Mouse (Mus musculus): ENCODE results near the gene Duxbl1. TPM values are rescaled to one million over a fixed set of nuclear protein-coding genes. Genes with fewer than 3 reads are reported as not detected.
"Not testable (repeated sequence)": the region's sequence is repeated elsewhere in the genome, so short reads cannot be mapped to it uniquely, and the experiment has no call there.

The Duxbl1 gene
- polyA plus RNA-seq (2015; fragmentation: Nextera tagmentation; extraction: Ambion mirVana), result 6.3 and 7.7 TPM in 2 replicates

- Histone ChIP-seq H3K4me3 (replicated peaks) (peak within 1 kb of the TSS; percentile 26), H3K9ac (replicated peaks) (0 out of 2 replicates have a peak within 1 kb of the TSS, but pooled peaks have one; percentile 44), H3K4me2 (replicated peaks) (peak within 1 kb of the TSS; percentile 45), H3K27ac (peak within 1 kb of the TSS; percentile 94)
- not testable (repeated sequence) for H3K9me3 ChIP-seq; H3K36me3 ChIP-seq; H3K4me1 ChIP-seq (replicated peaks); H3K27me3 ChIP-seq
- no CpG with 5 or more reads among the region's 25 CpGs for WGBS
- ATAC-seq, result peak; percentile 92
Observed at GRCm38 (mm10) chr14:25978371-25979241, at the start of gene Duxbl1. TSS of gene Duxbl1 (plus strand) at chr14:25978577.

- H3K4me1 ChIP-seq (replicated peaks); H3K36me3 ChIP-seq; H3K9ac ChIP-seq (replicated peaks); H3K4me3 ChIP-seq (replicated peaks); H3K27ac ChIP-seq; H3K4me2 ChIP-seq (replicated peaks); H3K9me3 ChIP-seq; H3K27me3 ChIP-seq; ATAC-seq: not testable (repeated sequence)
- WGBS, result no CpG with 5 or more reads among the region's 5 CpGs
Observed at GRCm38 (mm10) chr14:25936867-25937630, 41.3 kb upstream of the Duxbl1 start.

GRCm38 (mm10) chr14:25938004-25938403 lies 40.4 kb upstream of the Duxbl1 start, which contains the start of gene Cphx1:
TSS of gene Cphx1 (plus strand) at chr14:25938304.
- not testable (repeated sequence) for H3K27ac ChIP-seq; H3K9me3 ChIP-seq; H3K36me3 ChIP-seq; H3K9ac ChIP-seq (replicated peaks); H3K4me2 ChIP-seq (replicated peaks); ATAC-seq; H3K4me1 ChIP-seq (replicated peaks); H3K4me3 ChIP-seq (replicated peaks); H3K27me3 ChIP-seq
- no CpG with 5 or more reads among the region's 8 CpGs for WGBS

GRCm38 (mm10) chr14:25957861-25958260 lies 20.5 kb upstream of the Duxbl1 start:
- H3K36me3 ChIP-seq; H3K27me3 ChIP-seq; ATAC-seq; H3K9me3 ChIP-seq; H3K4me2 ChIP-seq (replicated peaks); H3K4me1 ChIP-seq (replicated peaks); H3K27ac ChIP-seq; H3K4me3 ChIP-seq (replicated peaks); H3K9ac ChIP-seq (replicated peaks): not testable (repeated sequence)
- no CpG with 5 or more reads among the region's 3 CpGs for WGBS

GRCm38 (mm10) chr14:25979242-25979941 lies 1.0 kb downstream of the Duxbl1 start:
- H3K4me2 ChIP-seq (replicated peaks), result peak overlapping the region; percentile 45
- peak overlapping the region; percentile 94 for H3K27ac ChIP-seq
- H3K4me1 ChIP-seq (replicated peaks); H3K36me3 ChIP-seq; H3K9me3 ChIP-seq; H3K27me3 ChIP-seq: not testable (repeated sequence)
- H3K9ac ChIP-seq (replicated peaks), result 0 out of 2 replicates have a peak overlapping the region, but pooled peaks have one; percentile 44
- H3K4me3 ChIP-seq (replicated peaks), result peak overlapping the region; percentile 26
- peak; percentile 90 for ATAC-seq
- 0% methylated on average over 6 of the region's 13 CpGs for WGBS

GRCm38 (mm10) chr14:25981880-25982279 lies 3.5 kb downstream of the Duxbl1 start:
- H3K4me3 ChIP-seq (replicated peaks); H3K9ac ChIP-seq (replicated peaks); H3K27me3 ChIP-seq; ATAC-seq; H3K36me3 ChIP-seq; H3K4me2 ChIP-seq (replicated peaks); H3K27ac ChIP-seq; H3K4me1 ChIP-seq (replicated peaks); H3K9me3 ChIP-seq: not testable (repeated sequence)
- WGBS, result 88% methylated on average over 5 of the region's 9 CpGs

GRCm38 (mm10) chr14:26007462-26007861 lies 29.1 kb downstream of the Duxbl1 start:
- H3K4me1 ChIP-seq (replicated peaks); H3K27me3 ChIP-seq; H3K9ac ChIP-seq (replicated peaks); H3K4me2 ChIP-seq (replicated peaks); H3K36me3 ChIP-seq; H3K4me3 ChIP-seq (replicated peaks); H3K9me3 ChIP-seq; ATAC-seq; H3K27ac ChIP-seq: not testable (repeated sequence)
- no CpG with 5 or more reads among the region's 2 CpGs for whole genome bisulfite sequencing

GRCm38 (mm10) chr14:26016414-26016813 lies 38.0 kb downstream of the Duxbl1 start:
- WGBS, result no CpG with 5 or more reads among the region's 7 CpGs
- not testable (repeated sequence) for H3K9me3 ChIP-seq; H3K4me1 ChIP-seq (replicated peaks); ATAC-seq; H3K27ac ChIP-seq; H3K4me3 ChIP-seq (replicated peaks); H3K36me3 ChIP-seq; H3K27me3 ChIP-seq; H3K4me2 ChIP-seq (replicated peaks); H3K9ac ChIP-seq (replicated peaks)

- H3K27me3 ChIP-seq; H3K27ac ChIP-seq; H3K36me3 ChIP-seq; H3K4me1 ChIP-seq (replicated peaks); ATAC-seq; H3K4me2 ChIP-seq (replicated peaks); H3K9ac ChIP-seq (replicated peaks); H3K9me3 ChIP-seq; H3K4me3 ChIP-seq (replicated peaks): not testable (repeated sequence)
- WGBS, result no CpG with 5 or more reads among the region's 9 CpGs
Observed at GRCm38 (mm10) chr14:26021555-26021954, 43.2 kb downstream of the Duxbl1 start.

GRCm38 (mm10) chr14:26022831-26023230 lies 44.5 kb downstream of the Duxbl1 start:
- H3K9me3 ChIP-seq; H3K36me3 ChIP-seq; H3K4me1 ChIP-seq (replicated peaks); H3K27me3 ChIP-seq; ATAC-seq; H3K4me2 ChIP-seq (replicated peaks); H3K27ac ChIP-seq; H3K4me3 ChIP-seq (replicated peaks); H3K9ac ChIP-seq (replicated peaks): not testable (repeated sequence)
- no CpG with 5 or more reads among the region's 6 CpGs for WGBS

- H3K27ac ChIP-seq; H3K4me2 ChIP-seq (replicated peaks); ATAC-seq; H3K4me3 ChIP-seq (replicated peaks); H3K27me3 ChIP-seq; H3K9me3 ChIP-seq; H3K4me1 ChIP-seq (replicated peaks); H3K9ac ChIP-seq (replicated peaks); H3K36me3 ChIP-seq: not testable (repeated sequence)
- no CpG with 5 or more reads among the region's 12 CpGs for WGBS
Observed at GRCm38 (mm10) chr14:26025653-26026052, 47.3 kb downstream of the Duxbl1 start.

GRCm38 (mm10) chr14:26034364-26034763 lies 56.0 kb downstream of the Duxbl1 start:
- not testable (repeated sequence) for ATAC-seq; H3K4me3 ChIP-seq (replicated peaks); H3K9ac ChIP-seq (replicated peaks); H3K9me3 ChIP-seq; H3K27me3 ChIP-seq; H3K27ac ChIP-seq; H3K4me2 ChIP-seq (replicated peaks); H3K36me3 ChIP-seq; H3K4me1 ChIP-seq (replicated peaks)
- no CpG with 5 or more reads among the region's 3 CpGs for WGBS
